Mouse (Mus musculus) intestine, postnatal 0 days (tissue): ENCODE data around the gene Clptm1l. TPM values are rescaled to one million over a fixed set of nuclear protein-coding genes. Genes with fewer than 3 reads are reported as not detected.

Experiments used
- ATAC-seq: fragments of 200-750 bp; cut with Nextera tagmentation; 2 replicates; pipeline ENCODE4 v1.8.0; 2017; ENCODE audit warnings: mild to moderate bottlenecking, moderate TSS enrichment, moderate library complexity
- H3K27ac ChIP-seq: fragments of 300-500 bp; sonication (generic); 2 replicates; pipeline ENCODE4 v1.5.1; 2014; ENCODE audit warnings: mild to moderate bottlenecking, low read depth, low read length, moderate library complexity
- H3K27me3 ChIP-seq: fragments of 300-500 bp; sonication (generic); replicated peaks from 2 replicates; pipeline ENCODE4 v1.6.1; 2014; ENCODE audit warnings: low read length, mixed read lengths; ENCODE audit not compliant: control insufficient read depth, insufficient read depth
- H3K36me3 ChIP-seq: fragments of 300-500 bp; sonication (generic); 2 replicates; pipeline ENCODE4 v1.6.1; 2014; ENCODE audit warnings: mild to moderate bottlenecking, moderate library complexity; ENCODE audit not compliant: control insufficient read depth, insufficient read depth
- H3K4me1 ChIP-seq: fragments of 300-500 bp; sonication (generic); replicated peaks from 2 replicates; pipeline ENCODE4 v1.6.1; 2014; ENCODE audit warnings: antibody characterized with exemption, low read length, mixed read lengths; ENCODE audit not compliant: control insufficient read depth, insufficient read depth
- H3K4me2 ChIP-seq: fragments of 300-500 bp; sonication (generic); replicated peaks from 2 replicates; pipeline ENCODE4 v1.6.1; 2014; ENCODE audit warnings: low read depth, mild to moderate bottlenecking, moderate library complexity
- H3K4me3 ChIP-seq: fragments of 300-500 bp; sonication (generic); 2 replicates; pipeline ENCODE4 v1.5.1; 2014; ENCODE audit warnings: low read depth, low read length
- H3K9ac ChIP-seq: fragments of 300-500 bp; sonication (generic); 2 replicates; pipeline ENCODE4 v1.6.1; 2014; ENCODE audit warnings: mild to moderate bottlenecking, low read depth, low read length
- H3K9me3 ChIP-seq: fragments of 300-500 bp; sonication (generic); 2 replicates; pipeline ENCODE4 v1.6.1; 2016; ENCODE audit warnings: mixed run types; ENCODE audit not compliant: control insufficient read depth
- CTCF ChIP-seq: sonication (generic); IDR thresholded peaks from 2 replicates; pipeline ENCODE4 v1.5.1; 2016; ENCODE audit warnings: low read depth, mild to moderate bottlenecking, control low read depth, antibody characterized with exemption, moderate library complexity
- WGBS: fragments of 180-500 bp; shearing (Covaris S2); extraction: QIAGEN DNeasy Blood & Tissue Kit; methylation state at CpG from one replicate; pipeline ENCODE4 v1.1.7; 2014; 5-methylcytosine and 5-hydroxymethylcytosine counted together
- polyA plus RNA-seq: library from polyadenylated mRNA; unstranded; fragments of >200 nt; fragmentation: Nextera tagmentation; extraction: Ambion mirVana; gene quantifications from 2 replicates; pipeline ENCODE4 v1.2.1, GENCODE M21; 2015

Clptm1l gene
- polyA plus RNA-seq, 1 experiment from 2014 or later, result 127 TPM

GRCm38 (mm10) chr13:73653266-73653665 is 49.5 kb downstream of the Clptm1l start:
- no peaks in the 10 kb centered on the region for H3K27me3 ChIP-seq
- 79% methylated on average over 3 of the region's 3 CpGs for WGBS
- no peaks in the 10 kb centered on the region for H3K9me3 ChIP-seq
- no peak overlapping the region for H3K27ac ChIP-seq
- no peaks in the 10 kb centered on the region for H3K4me1 ChIP-seq
- no peak overlapping the region for H3K4me3 ChIP-seq
- H3K36me3 ChIP-seq, result peaks cover 9% of the 10 kb centered on the region; the same call in 1 of the 2 replicates
- H3K9ac ChIP-seq, result no peak overlapping the region
- H3K4me2 ChIP-seq, result no peak overlapping the region
- no peak for TF ChIP-seq CTCF
- ATAC-seq, result no peak

- H3K9ac ChIP-seq, result no peak overlapping the region
- H3K4me3 ChIP-seq, result no peak overlapping the region
- H3K27ac ChIP-seq, result no peak overlapping the region
Measured at GRCm38 (mm10) chr13:73654976-73655375, 51.2 kb downstream of the Clptm1l start.

GRCm38 (mm10) chr13:73658953-73659352 is 55.1 kb downstream of the Clptm1l start:
- peak overlapping the region; percentile 41; the same call in 1 of the 2 replicates for H3K27ac ChIP-seq
- H3K27me3 ChIP-seq, result no peaks in the 10 kb centered on the region
- no peak overlapping the region for H3K9ac ChIP-seq
- no peaks in the 10 kb centered on the region for H3K4me1 ChIP-seq
- H3K36me3 ChIP-seq, result no peaks in the 10 kb centered on the region
- peak; percentile 93 for ATAC-seq
- H3K4me2 ChIP-seq, result no peak overlapping the region
- WGBS, result 26% methylated on average over 2 of the region's 2 CpGs
- H3K9me3 ChIP-seq, result no peaks in the 10 kb centered on the region
- H3K4me3 ChIP-seq, result no peak overlapping the region
- no peak for TF ChIP-seq CTCF

More at GRCm38 (mm10) chr13:73654976-73655375, 51.2 kb downstream of the Clptm1l start:
- H3K4me1 ChIP-seq, result no peaks in the 10 kb centered on the region
- ATAC-seq, result no peak
- no peaks in the 10 kb centered on the region for H3K27me3 ChIP-seq
- H3K36me3 ChIP-seq, result no peaks in the 10 kb centered on the region
- WGBS, result 58% methylated on average over 3 of the region's 3 CpGs
- H3K4me2 ChIP-seq, result no peak overlapping the region
- no peak for TF ChIP-seq CTCF
- H3K9me3 ChIP-seq, result no peaks in the 10 kb centered on the region

GRCm38 (mm10) chr13:73660163-73660695 is 56.4 kb downstream of the Clptm1l start:
- no peak for TF ChIP-seq CTCF

More at GRCm38 (mm10) chr13:73660163-73660695, 56.4 kb downstream of the Clptm1l start:
- peak overlapping the region; percentile 42; the same call in 1 of the 2 replicates for H3K27ac ChIP-seq
- H3K4me1 ChIP-seq, result no peaks in the 10 kb centered on the region
- H3K4me3 ChIP-seq, result no peak overlapping the region
- WGBS, result 65% methylated on average over 2 of the region's 2 CpGs
- ATAC-seq, result peak; percentile 49
- no peak overlapping the region for H3K4me2 ChIP-seq
- H3K9me3 ChIP-seq, result no peaks in the 10 kb centered on the region
- no peaks in the 10 kb centered on the region for H3K27me3 ChIP-seq
- H3K36me3 ChIP-seq, result no peaks in the 10 kb centered on the region
- no peak overlapping the region for H3K9ac ChIP-seq

Other genes with a start within 250 kb of the Clptm1l start
- gene Lpcat1, start 136.8 kb upstream of the Clptm1l start, polyA plus RNA-seq, result 8.2 and 8.4 TPM in 2 replicates
- gene Slc6a3, start 67.3 kb upstream of the Clptm1l start, polyA plus RNA-seq, result 4.3 and 5.0 TPM in 2 replicates
- 2.4 and 3.0 TPM in 2 replicates for gene Tert, start 22.9 kb downstream of the Clptm1l start, polyA plus RNA-seq
- gene Slc6a18, start 74.0 kb downstream of the Clptm1l start, polyA plus RNA-seq, result 0.04 and 0.20 TPM in 2 replicates
- gene Slc6a19, start 100.9 kb downstream of the Clptm1l start, polyA plus RNA-seq, result 110 and 119 TPM in 2 replicates
- 12.9 and 13.4 TPM in 2 replicates for gene Slc12a7, start 129.1 kb downstream of the Clptm1l start, polyA plus RNA-seq
- 4.1 and 4.6 TPM in 2 replicates for gene Nkd2, start 243.6 kb downstream of the Clptm1l start, polyA plus RNA-seq